Mouse (Mus musculus) neutrophil, adult 59 days (primary cell): ENCODE measurements around the gene Selenoi. TPM values are rescaled to one million over a fixed set of nuclear protein-coding genes. Genes with fewer than 3 reads are reported as not detected.

ENCODE experiments used
- total RNA-seq, 2 experiments: library from RNA; stranded (reverse); gene quantifications; 1 replicate in 1 of 2; 2 replicates in 1 of 2; pipeline ENCODE4 v1.2.4; 2023

Gene Selenoi
- total RNA-seq = 10 to 100 TPM; 12.4 to 12.9 TPM

GRCm38 (mm10) chr5:30232271-30232971 is at the start of gene Selenoi:
TSS of gene Selenoi (plus strand) at chr5:30232581.

DNA sequence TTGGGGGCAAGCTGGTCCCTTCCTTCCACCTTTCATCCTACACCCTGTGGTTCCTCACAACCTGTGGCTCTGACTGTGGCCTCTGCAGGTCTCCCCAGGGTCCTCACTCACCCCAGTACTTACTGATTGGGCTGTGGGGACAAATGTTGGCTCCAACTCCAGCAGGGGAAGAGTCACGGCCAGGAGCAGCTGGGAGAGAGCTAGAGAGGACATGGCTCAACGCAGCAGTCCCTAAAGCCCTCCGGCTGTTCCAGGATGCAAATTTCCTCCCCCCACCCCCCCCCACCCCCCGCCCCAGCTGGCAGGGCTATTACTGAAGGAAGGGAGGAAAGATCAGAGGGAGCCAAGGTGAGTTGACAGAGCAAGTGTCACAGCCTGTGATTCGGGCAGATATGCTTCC is 26.9 kb upstream of the Selenoi start, which contains the start of gene Adgrf3:
Gene Adgrf3, minus strand, starts transcription at position 230 of the 400 bp plus-strand sequence.

DNA sequence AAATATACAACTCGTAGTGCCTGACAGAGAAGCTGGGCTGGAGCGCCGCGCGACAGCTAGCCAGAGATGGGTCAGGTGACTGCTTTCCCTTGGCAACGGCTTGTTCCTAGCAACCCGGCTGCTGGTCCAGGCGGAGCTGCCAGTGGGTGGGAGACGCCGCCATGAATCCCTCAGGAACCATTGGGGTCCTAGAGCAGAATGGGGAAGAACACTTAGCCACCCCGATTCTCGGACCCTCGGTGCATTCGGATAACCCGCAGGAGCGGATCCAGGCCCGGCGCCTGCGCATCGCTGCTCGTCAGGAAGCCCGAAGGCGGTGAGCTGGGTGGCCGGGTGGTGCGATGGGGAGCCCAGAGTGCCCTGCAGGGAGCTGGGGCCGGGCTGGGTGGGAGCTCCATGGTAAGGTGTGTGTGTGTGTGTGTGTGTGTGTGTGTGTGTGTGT is 48.9 kb downstream of the Selenoi start, which contains the start of gene Drc1:
Gene Drc1, plus strand, starts transcription at position 98 of the 442 bp plus-strand sequence.

Other genes starting within 250 kb of the Selenoi start
- 1 to 10 TPM; 3.8 to 5.0 TPM for gene Il6, start 219.5 kb upstream of the Selenoi start, total RNA-seq
- 10 to 100 TPM; 64.3 to 67.4 TPM for gene Tyms, start 159.0 kb upstream of the Selenoi start, total RNA-seq
- gene Garem2, start 127.4 kb upstream of the Selenoi start, total RNA-seq = not detected
- not detected for gene 3110082J24Rik, start 126.5 kb upstream of the Selenoi start, total RNA-seq
- 10 to 100 TPM; 69.7 to 70.1 TPM for gene Hadha, start 77.4 kb upstream of the Selenoi start, total RNA-seq
- gene Hadhb, start 77.3 kb upstream of the Selenoi start, total RNA-seq = 10 to 100 TPM; 42.7 to 56.3 TPM
- gene Adgrf3, start 26.9 kb upstream of the Selenoi start, total RNA-seq = not detected
- not detected for gene Drc1, start 48.8 kb downstream of the Selenoi start, total RNA-seq
- under 1 TPM; 0.36 to 0.71 TPM for gene Otof, start 229.4 kb downstream of the Selenoi start, total RNA-seq
- gene 1700001C02Rik, start 233.5 kb downstream of the Selenoi start, total RNA-seq = not detected